Mouse (Mus musculus) activated CD4-positive, CD25-positive, alpha-beta regulatory T cell (primary cell): Measurements from ENCODE around the gene I0C0044D17Rik. TPM values are rescaled to one million over a fixed set of nuclear protein-coding genes. Genes with fewer than 3 reads are reported as not detected.

Experiments used
- polyA plus RNA-seq, 2 experiments: library from polyadenylated mRNA; unstranded; fragments of 100-300 nt; shearing (Covaris generic); gene quantifications; one replicate each; pipeline ENCODE4 v1.2.1; 2017

The I0C0044D17Rik gene
- polyA plus RNA-seq = not detected

DNA sequence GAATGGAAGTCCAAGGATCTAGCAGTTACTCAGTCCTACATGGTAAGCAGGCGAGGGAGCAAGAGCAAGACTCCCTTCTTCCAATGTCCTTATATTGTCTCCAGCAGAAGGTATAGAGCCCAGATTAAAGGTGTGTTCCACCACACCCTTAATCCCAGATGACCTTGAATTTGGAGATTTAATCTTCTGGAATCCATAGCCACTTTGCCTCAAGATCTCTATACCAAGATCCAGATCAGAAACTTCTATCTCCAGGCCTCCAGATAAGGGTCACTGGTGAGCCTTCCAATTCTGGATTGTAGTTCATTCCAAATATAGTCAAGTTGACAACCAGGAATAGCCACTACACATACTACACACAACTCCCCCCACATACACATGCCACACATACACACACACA is at the start of gene I0C0044D17Rik:
Gene I0C0044D17Rik, minus strand, starts transcription at position 101 of the 400 bp plus-strand sequence.

DNA sequence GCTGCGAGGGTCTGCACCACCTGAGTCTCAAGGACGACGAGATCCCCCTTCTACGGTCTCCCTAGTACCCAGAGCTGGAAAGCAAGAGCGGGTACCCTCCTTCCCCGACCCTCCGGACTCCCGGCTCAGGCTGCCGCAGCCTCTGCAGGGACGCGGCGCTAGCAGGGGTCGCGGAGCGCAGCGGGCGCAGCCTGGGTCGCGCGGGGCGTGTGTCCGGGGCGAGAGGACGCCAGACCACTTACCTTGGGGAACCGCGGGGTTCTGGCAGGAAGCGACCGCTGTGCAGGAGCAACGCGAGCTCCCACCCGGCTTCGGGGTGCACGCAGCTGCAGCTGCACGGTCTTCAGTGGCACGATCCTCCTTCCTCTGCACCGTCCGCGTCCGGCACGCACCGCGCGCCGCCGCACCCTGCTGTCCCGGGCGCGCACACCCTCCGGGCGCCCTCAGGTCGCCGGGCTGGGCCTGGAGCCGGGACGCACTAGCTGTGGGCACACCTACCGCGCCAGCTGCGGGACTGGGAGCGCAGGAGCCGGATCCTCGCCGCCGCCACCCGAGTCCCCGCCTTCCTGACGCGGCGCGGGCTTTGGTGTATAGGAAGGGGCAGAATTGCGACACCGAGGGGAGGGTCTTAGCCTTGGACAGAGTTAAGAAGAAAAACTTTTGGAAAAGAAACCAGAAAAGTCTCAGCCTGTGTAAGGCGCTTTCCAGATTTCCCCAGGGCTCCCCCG is 6.3 kb downstream of the I0C0044D17Rik start, which contains the start of gene Kank4:
Gene Kank4, minus strand, starts transcription at position 354 of the 728 bp plus-strand sequence.

Other genes with a start within 250 kb of the I0C0044D17Rik start
- not detected for gene L1td1, start 97.1 kb downstream of the I0C0044D17Rik start, polyA plus RNA-seq
- under 1 TPM in 1 of 2 experiments, not detected in 1; 0.48 TPM for gene Kank4, start 6.3 kb downstream of the I0C0044D17Rik start, polyA plus RNA-seq
- gene Usp1, start 100.0 kb upstream of the I0C0044D17Rik start, polyA plus RNA-seq = 10 to 100 TPM; 69.9 to 78.9 TPM
- under 1 TPM in 1 of 2 experiments, not detected in 1; 0.11 TPM for gene Angptl3, start 207.1 kb upstream of the I0C0044D17Rik start, polyA plus RNA-seq